Mouse (Mus musculus): ENCODE measurements at regions not wholly inside any gene's neighbourhood (a gene's known extent, or its start where the extent isn't known, plus 50 kb on each side); places are given as distances from the start of the nearest gene placed in this dataset.

- Histone ChIP-seq H3K4me3 (ENCODE audit: low read depth, low read length) (no peak overlapping the region), H3K4me1 (ENCODE audit: insufficient read depth, low read depth, low read length) (no peaks in the 10 kb centered on the region), H3K4me2 (replicated peaks; ENCODE audit: low read depth, low read length) (peak overlapping the region; percentile 27; the same call in 1 of the 2 replicates), H3K27me3 (replicated peaks; ENCODE audit: insufficient read depth, low read length) (no peaks in the 10 kb centered on the region), H3K36me3 (ENCODE audit: insufficient read depth, low read length) (no peaks in the 10 kb centered on the region), H3K27ac (ENCODE audit: low read length) (no peak overlapping the region), H3K9ac (replicated peaks; ENCODE audit: low read depth) (no peak overlapping the region), H3K9me3 (ENCODE audit: low read length) (no peaks in the 10 kb centered on the region)
- TF ChIP-seq CTCF (IDR thresholded peaks at IDR 0.05), result no peak
- TF ChIP-seq EP300 (IDR thresholded peaks at IDR 0.05), result no peak
- WGBS, result 28% methylated on average over 13 of the region's 13 CpGs
- ATAC-seq, result no peak
- peak; percentile 54 for DNase-seq (ENCODE audit: low spot score)
Measured at GRCm38 (mm10) chr4:54470022-54471008, 474.5 kb upstream of the Zfp462 start.

- Histone ChIP-seq H3K9ac (replicated peaks; ENCODE audit: low read depth) (no peak overlapping the region), H3K36me3 (ENCODE audit: insufficient read depth, low read length) (no peaks in the 10 kb centered on the region), H3K27me3 (replicated peaks; ENCODE audit: insufficient read depth, low read length) (no peaks in the 10 kb centered on the region), H3K4me2 (replicated peaks; ENCODE audit: low read depth, low read length) (no peak overlapping the region), H3K4me1 (ENCODE audit: insufficient read depth, low read depth, low read length) (no peaks in the 10 kb centered on the region), H3K9me3 (ENCODE audit: low read length) (no peaks in the 10 kb centered on the region), H3K27ac (ENCODE audit: low read length) (no peak overlapping the region), H3K4me3 (ENCODE audit: low read depth, low read length) (no peak overlapping the region)
- no peak for ATAC-seq
- no peak for DNase-seq (ENCODE audit: low spot score)
- 35% methylated on average over 1 of the region's 1 CpGs for WGBS
- TF ChIP-seq EP300 (IDR thresholded peaks at IDR 0.05) (no peak), CTCF (IDR thresholded peaks at IDR 0.05) (no peak)
Measured at GRCm38 (mm10) chr4:54471009-54471408, 473.8 kb upstream of the Zfp462 start.

GRCm38 (mm10) chr4:54481766-54482165 is 463.1 kb upstream of the Zfp462 start:
- no peaks in the 10 kb centered on the region for H3K27me3 ChIP-seq (replicated peaks; ENCODE audit: insufficient read depth, low read length)

GRCm38 (mm10) chr4:54493074-54493473 is 451.8 kb upstream of the Zfp462 start:
- ATAC-seq, result peak; percentile 86
- WGBS, result 42% methylated on average over 6 of the region's 6 CpGs

More at GRCm38 (mm10) chr4:54481766-54482165, 463.1 kb upstream of the Zfp462 start:
- Histone ChIP-seq H3K9me3 (ENCODE audit: low read length) (no peaks in the 10 kb centered on the region), H3K27ac (ENCODE audit: low read length) (no peak overlapping the region), H3K4me3 (ENCODE audit: low read depth, low read length) (no peak overlapping the region), H3K4me2 (replicated peaks; ENCODE audit: low read depth, low read length) (no peak overlapping the region), H3K9ac (replicated peaks; ENCODE audit: low read depth) (no peak overlapping the region), H3K4me1 (ENCODE audit: insufficient read depth, low read depth, low read length) (no peaks in the 10 kb centered on the region), H3K36me3 (ENCODE audit: insufficient read depth, low read length) (no peaks in the 10 kb centered on the region)
- ATAC-seq, result no peak
- no peak for TF ChIP-seq CTCF (IDR thresholded peaks at IDR 0.05)
- no peak for TF ChIP-seq EP300 (IDR thresholded peaks at IDR 0.05)
- no peak for DNase-seq (ENCODE audit: low spot score)
- WGBS, result 71% methylated on average over 2 of the region's 2 CpGs

GRCm38 (mm10) chr4:54497312-54497994 is 447.4 kb upstream of the Zfp462 start:
- Histone ChIP-seq H3K4me2 (replicated peaks; ENCODE audit: low read depth, low read length) (no peak overlapping the region), H3K27ac (ENCODE audit: low read length) (no peak overlapping the region), H3K9me3 (ENCODE audit: low read length) (no peaks in the 10 kb centered on the region), H3K27me3 (replicated peaks; ENCODE audit: insufficient read depth, low read length) (no peaks in the 10 kb centered on the region), H3K4me3 (ENCODE audit: low read depth, low read length) (no peak overlapping the region), H3K36me3 (ENCODE audit: insufficient read depth, low read length) (no peaks in the 10 kb centered on the region), H3K4me1 (ENCODE audit: insufficient read depth, low read depth, low read length) (no peaks in the 10 kb centered on the region), H3K9ac (replicated peaks; ENCODE audit: low read depth) (no peak overlapping the region)
- TF ChIP-seq CTCF (IDR thresholded peaks at IDR 0.05) (no peak), EP300 (IDR thresholded peaks at IDR 0.05) (no peak)
- WGBS, result 100% methylated on average over 2 of the region's 2 CpGs
- ATAC-seq (no peak), DNase-seq (ENCODE audit: low spot score) (no peak)

More at GRCm38 (mm10) chr4:54493074-54493473, 451.8 kb upstream of the Zfp462 start:
- no peak overlapping the region for H3K9ac ChIP-seq (replicated peaks; ENCODE audit: low read depth)
- H3K27me3 ChIP-seq (replicated peaks; ENCODE audit: insufficient read depth, low read length), result no peaks in the 10 kb centered on the region
- H3K4me3 ChIP-seq (ENCODE audit: low read depth, low read length), result no peak overlapping the region
- no peak overlapping the region for H3K4me2 ChIP-seq (replicated peaks; ENCODE audit: low read depth, low read length)
- no peaks in the 10 kb centered on the region for H3K36me3 ChIP-seq (ENCODE audit: insufficient read depth, low read length)
- no peaks in the 10 kb centered on the region for H3K9me3 ChIP-seq (ENCODE audit: low read length)
- no peak overlapping the region for H3K27ac ChIP-seq (ENCODE audit: low read length)
- TF ChIP-seq CTCF (IDR thresholded peaks at IDR 0.05), result no peak
- TF ChIP-seq EP300 (IDR thresholded peaks at IDR 0.05), result no peak
- H3K4me1 ChIP-seq (ENCODE audit: insufficient read depth, low read depth, low read length), result no peaks in the 10 kb centered on the region
- peak; percentile 56 for DNase-seq (ENCODE audit: low spot score)

- no peak for TF ChIP-seq CTCF (IDR thresholded peaks at IDR 0.05)
- TF ChIP-seq EP300 (IDR thresholded peaks at IDR 0.05), result no peak
- ATAC-seq (no peak), DNase-seq (ENCODE audit: low spot score) (peak; percentile 22)
- H3K36me3 ChIP-seq (ENCODE audit: insufficient read depth, low read length), result no peaks in the 10 kb centered on the region
- H3K27ac ChIP-seq (ENCODE audit: low read length), result no peak overlapping the region
- H3K4me1 ChIP-seq (ENCODE audit: insufficient read depth, low read depth, low read length), result no peaks in the 10 kb centered on the region
- no peak overlapping the region for H3K4me2 ChIP-seq (replicated peaks; ENCODE audit: low read depth, low read length)
- WGBS, result 65% methylated on average over 1 of the region's 1 CpGs
- H3K27me3 ChIP-seq (replicated peaks; ENCODE audit: insufficient read depth, low read length), result no peaks in the 10 kb centered on the region
- H3K9ac ChIP-seq (replicated peaks; ENCODE audit: low read depth), result no peak overlapping the region
- no peaks in the 10 kb centered on the region for H3K9me3 ChIP-seq (ENCODE audit: low read length)
- H3K4me3 ChIP-seq (ENCODE audit: low read depth, low read length), result no peak overlapping the region
Measured at GRCm38 (mm10) chr4:54515934-54516333, 428.9 kb upstream of the Zfp462 start.
